Mouse (Mus musculus) cerebellum, postnatal 14 days (tissue): ENCODE results near the gene Atp5j2.
"Not testable (repeated sequence)": the region's sequence is repeated elsewhere in the genome, so short reads cannot be mapped to it uniquely, and the experiment has no call there.

Source experiments
- DNase-seq, 2 experiments: peaks; one replicate each; pipeline ENCODE4 v3.0.0; 2021; ENCODE audit warnings: mixed read lengths in 2 of 2

Gene Atp5j2

DNA sequence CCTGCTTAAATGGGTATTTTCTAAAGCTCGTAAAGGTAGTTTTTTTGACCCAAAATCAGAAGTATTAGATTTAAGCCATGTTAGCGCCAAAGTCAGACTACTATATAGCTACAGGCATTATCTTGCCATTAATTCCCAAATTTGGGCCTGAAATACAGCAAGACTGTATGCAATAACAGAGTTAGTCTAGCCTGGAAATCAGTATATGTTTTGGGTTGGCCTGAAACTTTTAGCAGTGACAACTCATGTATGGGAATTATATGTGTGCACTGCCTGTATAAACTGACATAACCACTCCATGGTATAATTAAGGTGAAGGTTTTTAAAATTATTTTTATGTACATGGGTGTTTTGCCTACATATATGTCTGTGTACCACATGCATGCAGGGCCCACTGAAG, at the start of gene Atp5j2:
TSS of gene Atp5j2 (minus strand) at position 101 of the 400 bp plus-strand sequence.
- no peak for DNase-seq

GRCm38 (mm10) chr5:145234636-145235035, 42.8 kb upstream of the Atp5j2 start:
- peak; percentile 41 to 49 for DNase-seq

- peak in 1 of 2 experiments; percentile 59 for DNase-seq
These were observed 40.1 kb upstream of the Atp5j2 start for GRCm38 (mm10) chr5:145231893-145232411.

- DNase-seq: peak; percentile 96 to 98
These were observed 39.6 kb upstream of the Atp5j2 start, which contains the start of gene Zfp655 for GRCm38 (mm10) chr5:145231367-145231871. Gene Zfp655 (plus strand): TSS chr5:145231715.

DNA sequence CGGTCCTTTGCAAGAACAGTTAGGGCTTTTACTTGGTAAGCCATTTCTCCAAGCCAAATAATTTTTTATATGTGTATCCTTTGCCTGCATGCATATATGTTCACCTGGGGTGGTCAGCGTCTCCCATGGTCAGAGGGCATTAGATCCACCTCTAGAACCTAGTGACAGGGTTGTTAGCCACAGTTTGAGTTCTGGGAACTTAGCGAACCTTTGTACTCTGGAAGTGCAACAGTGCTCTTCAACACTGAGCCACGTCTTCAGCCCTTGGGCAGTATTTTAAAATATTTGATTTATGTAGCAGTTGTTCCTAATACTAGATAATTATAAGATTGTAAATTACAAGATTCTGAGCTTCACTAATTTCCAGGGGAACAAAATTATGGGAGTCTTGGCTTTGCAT, 38.8 kb upstream of the Atp5j2 start:
- DNase-seq: no peak

GRCm38 (mm10) chr5:145229283-145229682, 37.4 kb upstream of the Atp5j2 start:
- DNase-seq: not testable (repeated sequence)

- DNase-seq: no peak
These were observed 34.6 kb upstream of the Atp5j2 start for GRCm38 (mm10) chr5:145226453-145226852.

DNA sequence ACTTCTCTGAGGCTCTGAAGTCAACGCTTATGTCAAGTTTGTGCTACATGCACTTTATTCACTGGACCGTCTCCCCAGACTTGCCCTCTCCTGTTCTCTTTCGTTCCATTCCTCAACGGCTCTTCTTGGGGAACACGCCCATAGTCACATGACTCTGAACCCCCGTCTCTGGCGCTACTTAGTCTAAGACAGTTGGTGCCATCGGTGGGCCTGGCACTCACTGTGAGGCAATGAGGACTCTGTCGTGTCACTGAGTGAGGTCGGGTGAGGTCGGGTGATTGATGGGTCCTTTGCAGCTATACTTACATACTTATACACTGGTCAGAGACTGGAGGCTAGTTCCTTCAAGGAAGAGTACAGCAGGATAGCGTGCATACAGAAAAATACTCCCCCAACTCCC, 31.5 kb upstream of the Atp5j2 start:
- DNase-seq: no peak

DNA sequence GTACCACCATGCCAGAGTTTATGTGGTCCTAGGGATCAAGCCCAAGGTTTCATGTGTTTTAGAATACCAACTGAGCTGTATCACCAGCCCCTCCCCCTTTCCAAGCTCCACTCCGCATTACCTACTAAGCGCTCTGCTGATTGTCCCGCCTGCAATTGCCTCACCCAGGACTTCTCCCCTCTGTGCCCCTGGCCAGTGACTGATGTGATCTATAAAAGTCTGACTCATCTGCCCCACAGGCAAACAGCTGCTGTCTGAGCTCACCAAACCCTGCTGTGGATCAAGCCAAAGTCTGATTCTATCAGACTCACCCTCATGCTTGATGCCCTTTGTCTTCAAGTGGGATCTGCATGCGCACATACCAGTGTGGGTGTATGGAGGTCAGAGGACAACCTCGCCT, 31.0 kb upstream of the Atp5j2 start:
- DNase-seq: no peak

DNA sequence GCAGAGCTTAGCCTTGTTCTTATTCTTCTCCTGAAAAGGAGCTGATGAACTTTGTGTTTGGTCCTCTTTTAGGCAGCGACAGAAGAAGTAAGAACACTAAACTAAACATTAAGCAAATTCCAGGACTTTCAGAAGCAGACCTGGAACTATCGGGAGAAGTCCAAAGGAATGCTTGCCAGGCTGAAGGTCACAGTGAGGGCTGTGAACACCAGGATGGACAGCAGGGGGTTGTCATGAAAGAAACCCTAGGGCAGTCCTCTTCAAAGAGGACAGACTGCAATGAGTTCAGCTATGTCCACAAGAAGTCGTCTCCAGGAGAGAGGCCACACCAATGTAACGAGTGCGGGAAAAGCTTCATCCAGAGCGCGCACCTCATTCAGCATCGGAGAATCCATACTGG, 28.1 kb upstream of the Atp5j2 start:
- DNase-seq: no peak

GRCm38 (mm10) chr5:145218671-145219070, 26.8 kb upstream of the Atp5j2 start:
- no peak for DNase-seq

- no peak for DNase-seq
These were observed 26.3 kb upstream of the Atp5j2 start for GRCm38 (mm10) chr5:145218206-145218605.

- no peak for DNase-seq
These were observed 25.9 kb upstream of the Atp5j2 start for GRCm38 (mm10) chr5:145217746-145218145.

DNA sequence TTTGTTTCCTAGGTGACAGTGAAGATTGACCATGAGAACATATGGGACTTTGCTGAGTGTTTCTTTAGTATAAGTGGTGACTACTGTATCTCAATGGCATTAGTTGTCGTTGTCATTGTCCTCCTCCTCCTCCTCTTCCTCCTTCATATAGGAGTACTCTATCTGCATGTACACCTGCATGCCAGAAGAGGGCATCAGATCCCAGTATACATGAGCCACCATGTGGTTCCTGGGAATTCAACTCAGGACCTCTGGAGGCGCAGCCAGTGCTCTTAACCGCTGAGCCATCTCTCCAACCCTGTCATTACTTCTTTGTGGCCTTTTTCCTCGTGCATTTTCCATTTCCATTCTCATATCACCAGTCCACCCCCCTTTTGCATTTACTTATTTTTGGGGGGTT, 22.8 kb upstream of the Atp5j2 start:
- DNase-seq: no peak

- no peak for DNase-seq
These were observed 21.6 kb upstream of the Atp5j2 start for GRCm38 (mm10) chr5:145213505-145213904.

DNA sequence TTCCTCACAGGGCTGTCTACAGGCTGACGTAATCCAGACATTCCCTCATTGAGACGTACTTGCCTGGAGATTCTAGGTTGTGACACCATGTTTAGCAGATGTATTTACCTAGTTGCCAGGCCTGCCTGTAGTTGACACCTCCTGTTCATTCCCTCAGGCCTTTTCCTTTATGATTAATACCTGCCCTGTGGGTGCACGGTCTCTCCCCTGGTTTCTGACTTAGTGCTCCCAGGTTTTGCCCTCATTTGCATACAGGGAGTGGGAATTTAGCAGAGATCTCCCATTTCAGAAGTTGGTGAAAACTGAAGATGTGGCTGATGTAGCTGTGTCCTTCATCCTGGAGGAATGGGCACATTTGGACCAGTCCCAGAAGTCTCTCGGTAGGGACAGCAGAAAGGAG, 20.4 kb upstream of the Atp5j2 start:
- DNase-seq: no peak

- no peak for DNase-seq
These were observed 19.5 kb upstream of the Atp5j2 start for GRCm38 (mm10) chr5:145211340-145211739.

- DNase-seq: not testable (repeated sequence)
These were observed 16.5 kb upstream of the Atp5j2 start for GRCm38 (mm10) chr5:145208391-145208790.

DNA sequence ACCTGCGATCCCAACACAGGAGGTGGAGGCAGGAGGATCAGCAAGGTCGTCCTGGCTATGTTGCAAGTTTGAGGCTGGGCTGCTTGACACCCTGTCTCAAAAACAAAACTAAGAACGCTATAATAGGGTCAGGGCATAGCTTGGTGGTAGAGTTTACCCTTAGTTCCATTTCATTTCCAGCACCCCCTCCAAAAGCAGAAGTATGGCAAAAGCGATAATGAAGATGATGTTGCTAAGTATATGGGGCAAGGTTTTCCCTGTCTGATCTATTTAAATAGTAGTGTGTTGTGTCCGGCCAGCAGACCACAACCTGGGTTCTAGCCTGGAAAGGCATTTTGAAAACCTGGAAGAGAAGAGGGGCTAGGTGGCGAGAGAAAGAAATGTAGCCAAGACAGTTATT, 16.1 kb upstream of the Atp5j2 start:
- DNase-seq: no peak

GRCm38 (mm10) chr5:145207385-145207784, 15.5 kb upstream of the Atp5j2 start:
- no peak for DNase-seq

DNA sequence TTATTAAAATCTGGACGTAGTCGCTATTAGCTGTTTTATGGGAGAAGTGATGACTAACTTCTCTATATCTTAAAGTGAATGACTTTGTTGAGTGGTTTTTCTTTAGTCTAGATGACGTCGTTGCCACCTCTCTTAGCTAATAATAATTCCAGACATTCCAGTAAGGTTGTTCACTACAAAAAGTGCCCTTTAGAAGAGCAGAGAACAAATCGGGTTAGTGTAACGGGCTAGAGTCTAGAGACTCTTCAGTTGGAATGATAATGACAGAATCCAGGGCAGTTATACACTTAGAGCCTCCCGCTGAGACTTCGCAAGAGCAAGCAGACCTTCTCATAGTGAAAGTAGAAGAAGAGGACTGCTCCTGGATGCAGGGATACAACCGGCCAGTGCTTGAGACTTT, 13.2 kb upstream of the Atp5j2 start:
- no peak for DNase-seq

DNA sequence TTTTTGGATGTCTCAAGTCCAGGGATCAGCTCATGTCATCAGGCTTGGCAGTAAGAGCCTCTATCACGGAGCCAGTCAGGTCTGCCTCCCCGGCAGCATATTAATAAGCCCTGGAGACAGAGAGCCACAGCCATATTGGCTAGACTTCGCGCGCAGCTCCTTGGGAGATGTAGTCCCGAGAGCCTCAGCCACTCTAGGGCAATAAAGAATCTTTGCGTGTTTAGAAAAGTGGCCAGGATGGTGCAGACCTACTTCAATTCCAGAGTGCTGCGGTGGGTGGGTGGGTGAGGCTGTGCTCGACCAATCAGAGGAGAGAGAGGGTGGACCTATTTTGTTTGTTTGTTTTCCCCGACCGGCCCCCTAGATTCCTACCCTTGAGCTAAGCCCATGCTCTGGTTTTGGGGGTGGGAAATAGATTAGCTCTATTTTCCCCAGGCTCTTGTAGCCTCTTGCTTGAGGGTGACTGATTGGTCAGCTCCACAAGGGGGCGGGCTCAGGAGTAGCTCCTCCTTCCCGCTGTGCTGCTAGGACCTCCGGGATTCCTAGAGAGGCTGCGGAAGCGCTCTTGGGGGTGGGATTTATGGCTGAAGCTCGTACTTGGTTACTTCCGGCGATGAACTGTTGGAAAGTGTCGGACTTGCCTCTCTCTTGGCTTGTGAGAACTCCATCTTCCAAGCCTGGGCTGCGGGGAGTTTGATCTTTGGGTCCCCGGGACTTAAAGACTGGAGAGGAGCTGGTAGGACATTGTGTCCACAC, 12.3 kb upstream of the Atp5j2 start, which contains the start of gene Zkscan5:
TSS of gene Zkscan5 (plus strand) at position 627 of the 756 bp plus-strand sequence.
- peak; percentile 98 to 99 for DNase-seq

- no peak for DNase-seq
These were observed 10.6 kb upstream of the Atp5j2 start for GRCm38 (mm10) chr5:145202446-145202845.

DNA sequence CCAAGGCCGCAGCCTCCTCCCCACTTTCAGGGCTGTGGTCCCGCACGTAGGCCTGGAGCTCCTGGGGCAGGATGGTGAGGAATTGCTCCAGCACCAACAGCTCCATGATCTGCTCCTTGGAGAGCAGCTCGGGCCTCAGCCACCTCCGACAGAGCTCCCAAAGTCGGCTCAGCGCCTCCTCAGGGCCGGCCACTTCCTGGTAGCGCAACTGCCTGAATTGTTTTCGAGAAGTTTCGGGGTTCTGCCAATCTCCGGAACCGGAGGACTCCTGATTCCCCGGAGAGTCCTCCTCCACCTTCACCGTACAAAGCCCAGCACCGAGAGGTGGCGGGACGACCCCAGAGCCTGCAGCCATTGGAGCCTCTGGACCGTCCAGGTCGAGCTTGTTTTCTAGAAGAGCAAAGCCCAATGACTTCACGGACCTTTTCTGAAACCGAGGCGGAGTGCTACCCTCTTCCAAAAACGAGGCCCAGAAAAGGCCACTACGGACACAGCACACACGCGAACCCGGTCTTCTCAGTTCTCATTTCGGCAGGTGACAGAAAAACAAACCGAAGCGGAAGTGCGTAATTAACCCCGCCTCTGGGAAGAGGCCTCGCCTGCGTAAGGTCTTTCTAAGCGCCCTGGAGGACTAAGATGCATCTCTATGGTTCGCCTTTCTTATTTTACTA, 9.6 kb upstream of the Atp5j2 start, which contains the start of gene Zkscan14:
TSS of gene Zkscan14 (minus strand) at position 548 of the 671 bp plus-strand sequence.
- peak; percentile 78 to 82 for DNase-seq
